Mouse (Mus musculus): ENCODE measurements around the gene Slc26a3. TPM values are rescaled to one million over a fixed set of nuclear protein-coding genes. Genes with fewer than 3 reads are reported as not detected.
"Not testable (repeated sequence)": the region's sequence is repeated elsewhere in the genome, so short reads cannot be mapped to it uniquely, and the experiment has no call there.

Gene Slc26a3
- polyA plus RNA-seq, 1 experiment from 2014 or later = not detected

- 86% methylated on average over 4 of the region's 6 CpGs for WGBS
- H3K36me3 ChIP-seq; H3K9me3 ChIP-seq; H3K4me1 ChIP-seq (replicated peaks); H3K27ac ChIP-seq; H3K4me3 ChIP-seq (replicated peaks); H3K27me3 ChIP-seq; H3K4me2 ChIP-seq; ATAC-seq (ENCODE audit: insufficient number of reproducible peaks, insufficient read depth, low FRiP score, low TSS enrichment, low read depth); H3K9ac ChIP-seq (replicated peaks): not testable (repeated sequence)
These were observed 87.5 kb downstream of the Slc26a3 start for GRCm38 (mm10) chr12:31478182-31478581.

- H3K4me2 ChIP-seq = no peak overlapping the region
- WGBS = 66% methylated on average over 6 of the region's 6 CpGs
- ATAC-seq (ENCODE audit: insufficient number of reproducible peaks, insufficient read depth, low FRiP score, low TSS enrichment, low read depth) = peak; percentile 52; the same call in 1 of the 2 replicates
These were observed 95.8 kb downstream of the Slc26a3 start for GRCm38 (mm10) chr12:31486431-31486830.

GRCm38 (mm10) chr12:31498936-31499313 lies 108.3 kb downstream of the Slc26a3 start:
- peaks cover 6% of the 10 kb centered on the region for H3K36me3 ChIP-seq
- H3K9ac ChIP-seq (replicated peaks) = peak overlapping the region; percentile 82
- no peak for ATAC-seq (ENCODE audit: insufficient number of reproducible peaks, insufficient read depth, low FRiP score, low TSS enrichment, low read depth)
- no peaks in the 10 kb centered on the region for H3K27me3 ChIP-seq
- 1% methylated on average over 25 of the region's 25 CpGs for WGBS
- peak overlapping the region; percentile 87 for H3K27ac ChIP-seq
- H3K4me2 ChIP-seq = peak overlapping the region; percentile 69
- no peaks in the 10 kb centered on the region for H3K9me3 ChIP-seq
- H3K4me3 ChIP-seq (replicated peaks) = peak overlapping the region; percentile 88
- H3K4me1 ChIP-seq (replicated peaks) = peaks cover 15% of the 10 kb centered on the region

More at GRCm38 (mm10) chr12:31486431-31486830, 95.8 kb downstream of the Slc26a3 start:
- no peak overlapping the region for H3K9ac ChIP-seq (replicated peaks)
- no peaks in the 10 kb centered on the region for H3K9me3 ChIP-seq
- H3K36me3 ChIP-seq = peaks cover 41% of the 10 kb centered on the region
- no peaks in the 10 kb centered on the region for H3K4me1 ChIP-seq (replicated peaks)
- no peak overlapping the region for H3K27ac ChIP-seq
- no peaks in the 10 kb centered on the region for H3K27me3 ChIP-seq
- no peak overlapping the region for H3K4me3 ChIP-seq (replicated peaks)

- Histone ChIP-seq H3K27ac (peak within 1 kb of the TSS; percentile 87), H3K4me2 (peak within 1 kb of the TSS; percentile 69), H3K27me3 (no peaks in the 10 kb centered on the region), H3K9me3 (no peaks in the 10 kb centered on the region), H3K4me1 (replicated peaks) (peaks cover 15% of the 10 kb centered on the region), H3K4me3 (replicated peaks) (peak within 1 kb of the TSS; percentile 88), H3K36me3 (peaks cover under 1% of the 10 kb centered on the region), H3K9ac (replicated peaks) (peak within 1 kb of the TSS; percentile 82)
- WGBS = under 1% methylated on average over 68 of the region's 68 CpGs
- peak; percentile 98 for ATAC-seq (ENCODE audit: insufficient number of reproducible peaks, insufficient read depth, low FRiP score, low TSS enrichment, low read depth)
These were observed 108.9 kb downstream of the Slc26a3 start, which contains the start of gene Cbll1 for GRCm38 (mm10) chr12:31499314-31500131. Gene Cbll1 (minus strand): TSS chr12:31499616.

GRCm38 (mm10) chr12:31500196-31500595 lies 109.5 kb downstream of the Slc26a3 start:
- WGBS = 6% methylated on average over 12 of the region's 12 CpGs
- peak overlapping the region; percentile 82 for H3K9ac ChIP-seq (replicated peaks)
- ATAC-seq (ENCODE audit: insufficient number of reproducible peaks, insufficient read depth, low FRiP score, low TSS enrichment, low read depth) = 0 out of 2 replicates have a peak, but pooled peaks have one; percentile 1
- H3K4me1 ChIP-seq (replicated peaks) = peaks cover 15% of the 10 kb centered on the region
- H3K27ac ChIP-seq = peak overlapping the region; percentile 87
- H3K36me3 ChIP-seq = no peaks in the 10 kb centered on the region
- peak overlapping the region; percentile 69 for H3K4me2 ChIP-seq
- H3K9me3 ChIP-seq = no peaks in the 10 kb centered on the region
- peak overlapping the region; percentile 88 for H3K4me3 ChIP-seq (replicated peaks)
- no peaks in the 10 kb centered on the region for H3K27me3 ChIP-seq

GRCm38 (mm10) chr12:31501266-31501665 lies 110.6 kb downstream of the Slc26a3 start:
- 58% methylated on average over 4 of the region's 4 CpGs for WGBS
- Histone ChIP-seq H3K36me3 (no peaks in the 10 kb centered on the region), H3K27me3 (no peaks in the 10 kb centered on the region), H3K4me1 (replicated peaks) (peaks cover 15% of the 10 kb centered on the region), H3K9me3 (no peaks in the 10 kb centered on the region), H3K9ac (replicated peaks) (no peak overlapping the region), H3K27ac (no peak overlapping the region), H3K4me3 (replicated peaks) (no peak overlapping the region), H3K4me2 (no peak overlapping the region)
- no peak for ATAC-seq (ENCODE audit: insufficient number of reproducible peaks, insufficient read depth, low FRiP score, low TSS enrichment, low read depth)

- no peaks in the 10 kb centered on the region for H3K9me3 ChIP-seq
- H3K4me1 ChIP-seq (replicated peaks) = peaks cover 10% of the 10 kb centered on the region
- no peak for ATAC-seq (ENCODE audit: insufficient number of reproducible peaks, insufficient read depth, low FRiP score, low TSS enrichment, low read depth)
- H3K36me3 ChIP-seq = no peaks in the 10 kb centered on the region
- no peak overlapping the region for H3K4me3 ChIP-seq (replicated peaks)
- no peaks in the 10 kb centered on the region for H3K27me3 ChIP-seq
- no peak overlapping the region for H3K9ac ChIP-seq (replicated peaks)
- no peak overlapping the region for H3K27ac ChIP-seq
- no peak overlapping the region for H3K4me2 ChIP-seq
These were observed 112.5 kb downstream of the Slc26a3 start for GRCm38 (mm10) chr12:31503211-31503610.

- ATAC-seq (ENCODE audit: insufficient number of reproducible peaks, insufficient read depth, low FRiP score, low TSS enrichment, low read depth) = no peak
- Histone ChIP-seq H3K4me1 (replicated peaks) (no peaks in the 10 kb centered on the region), H3K27ac (no peak overlapping the region), H3K9ac (replicated peaks) (no peak overlapping the region), H3K9me3 (no peaks in the 10 kb centered on the region), H3K36me3 (no peaks in the 10 kb centered on the region), H3K4me2 (no peak overlapping the region), H3K27me3 (no peaks in the 10 kb centered on the region), H3K4me3 (replicated peaks) (no peak overlapping the region)
- WGBS = 43% methylated on average over 6 of the region's 6 CpGs
These were observed 117.2 kb downstream of the Slc26a3 start for GRCm38 (mm10) chr12:31507718-31508364.

- Histone ChIP-seq H3K9me3 (no peaks in the 10 kb centered on the region), H3K9ac (replicated peaks) (no peak overlapping the region), H3K36me3 (no peaks in the 10 kb centered on the region), H3K27ac (no peak overlapping the region), H3K4me3 (replicated peaks) (no peak overlapping the region), H3K4me2 (no peak overlapping the region), H3K4me1 (replicated peaks) (no peaks in the 10 kb centered on the region), H3K27me3 (no peaks in the 10 kb centered on the region)
- ATAC-seq (ENCODE audit: insufficient number of reproducible peaks, insufficient read depth, low FRiP score, low TSS enrichment, low read depth) = no peak
- 80% methylated on average over 6 of the region's 6 CpGs for WGBS
These were observed 117.8 kb downstream of the Slc26a3 start for GRCm38 (mm10) chr12:31508496-31508895.

- Histone ChIP-seq H3K9me3 (no peaks in the 10 kb centered on the region), H3K9ac (replicated peaks) (no peak overlapping the region), H3K4me1 (replicated peaks) (no peaks in the 10 kb centered on the region), H3K4me2 (no peak overlapping the region), H3K4me3 (replicated peaks) (no peak overlapping the region), H3K27me3 (no peaks in the 10 kb centered on the region), H3K36me3 (no peaks in the 10 kb centered on the region), H3K27ac (no peak overlapping the region)
- no peak for ATAC-seq (ENCODE audit: insufficient number of reproducible peaks, insufficient read depth, low FRiP score, low TSS enrichment, low read depth)
- 42% methylated on average over 4 of the region's 5 CpGs for WGBS
These were observed 120.5 kb downstream of the Slc26a3 start for GRCm38 (mm10) chr12:31511218-31511617.

GRCm38 (mm10) chr12:31512634-31513411 lies 122.2 kb downstream of the Slc26a3 start:
- no peaks in the 10 kb centered on the region for H3K4me1 ChIP-seq (replicated peaks)
- no peak overlapping the region for H3K27ac ChIP-seq
- ATAC-seq (ENCODE audit: insufficient number of reproducible peaks, insufficient read depth, low FRiP score, low TSS enrichment, low read depth) = no peak
- no peaks in the 10 kb centered on the region for H3K9me3 ChIP-seq
- no peak overlapping the region for H3K9ac ChIP-seq (replicated peaks)
- 90% methylated on average over 14 of the region's 14 CpGs for WGBS
- no peaks in the 10 kb centered on the region for H3K27me3 ChIP-seq
- no peak overlapping the region for H3K4me3 ChIP-seq (replicated peaks)
- H3K4me2 ChIP-seq = no peak overlapping the region
- no peaks in the 10 kb centered on the region for H3K36me3 ChIP-seq

Data from limb, embryonic 12.5 days (tissue).